Mouse (Mus musculus) urinary bladder, adult 18-20 months (tissue): ENCODE measurements around the gene Zfp599.
A peak's percentile ranks its signal among the peaks of the same experiment; 100 is the strongest.
"Not testable (repeated sequence)": the region's sequence is repeated elsewhere in the genome, so short reads cannot be mapped to it uniquely, and the experiment has no call there.

Source experiments
- DNase-seq, 2 experiments: peaks; one replicate each; pipeline ENCODE4 v3.0.0; 2022; ENCODE audit warnings: low spot score in 2 of 2, mixed read lengths in 2 of 2

The Zfp599 gene

GRCm38 (mm10) chr9:22259184-22260091, at the start of gene Zfp599:
Gene Zfp599 (minus strand): TSS chr9:22259895.
- DNase-seq: peak; percentile 11 to 39

DNA sequence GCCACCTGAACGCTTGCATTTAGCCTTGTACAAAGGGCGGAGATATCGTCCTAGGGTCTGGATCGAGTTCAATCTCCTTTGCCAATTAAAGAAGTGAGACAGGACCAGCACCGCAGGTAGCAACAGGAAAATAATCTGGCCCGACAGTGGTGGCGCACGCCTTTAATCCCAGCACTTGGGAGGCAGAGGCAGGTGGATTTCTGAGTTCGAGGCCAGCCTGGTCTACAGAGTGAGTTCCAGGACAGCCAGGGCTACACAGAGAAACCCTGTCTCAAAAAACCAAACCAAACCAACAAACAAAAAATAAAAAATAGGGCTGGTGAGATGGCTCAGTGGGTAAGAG, 48.2 kb upstream of the Zfp599 start:
- DNase-seq: not testable (repeated sequence)

DNA sequence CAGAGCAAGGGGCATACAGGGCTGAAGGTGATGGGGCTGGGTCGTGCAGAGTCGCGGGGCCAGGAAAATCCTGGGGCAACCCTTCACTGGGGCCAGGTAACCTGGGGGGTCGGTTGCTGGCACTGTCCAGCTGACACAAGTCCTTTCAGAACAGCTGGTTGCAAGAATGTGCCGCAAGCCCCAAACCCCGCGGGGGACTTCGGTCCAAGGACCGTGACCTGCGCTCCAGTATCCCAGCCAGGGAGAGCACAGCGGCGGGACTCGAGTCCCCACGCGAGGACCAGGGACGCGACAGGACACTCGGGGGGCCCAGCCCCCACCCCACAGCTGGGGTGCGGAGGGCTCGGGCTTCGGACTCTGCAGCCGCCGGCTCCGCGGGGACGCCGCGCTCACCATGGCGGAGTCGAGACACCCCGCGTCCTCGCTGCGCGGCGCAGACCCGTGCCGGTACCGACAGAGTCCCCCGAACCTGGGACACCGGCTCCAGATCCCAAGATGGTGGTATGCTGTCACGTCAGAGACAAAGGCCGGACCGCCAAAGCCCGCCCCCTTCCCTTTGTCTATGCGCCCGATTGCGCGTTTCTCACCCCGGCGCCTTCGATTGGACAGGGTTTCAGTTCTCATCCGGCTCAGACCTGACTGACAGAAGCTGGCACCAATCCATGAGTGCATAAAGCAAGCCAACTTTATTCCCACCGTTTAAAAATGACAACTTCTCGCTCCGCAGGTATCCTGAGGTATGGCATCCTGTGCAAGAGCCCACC, 47.6 kb upstream of the Zfp599 start, which contains the start of gene Zfp810:
Gene Zfp810 (minus strand): TSS at position 493 of the 764 bp plus-strand sequence.
- peak; percentile 79 to 87 for DNase-seq

- DNase-seq: no peak
These were observed 47.0 kb upstream of the Zfp599 start for GRCm38 (mm10) chr9:22306726-22307125.

GRCm38 (mm10) chr9:22302199-22302598, 42.5 kb upstream of the Zfp599 start:
- DNase-seq: no peak

DNA sequence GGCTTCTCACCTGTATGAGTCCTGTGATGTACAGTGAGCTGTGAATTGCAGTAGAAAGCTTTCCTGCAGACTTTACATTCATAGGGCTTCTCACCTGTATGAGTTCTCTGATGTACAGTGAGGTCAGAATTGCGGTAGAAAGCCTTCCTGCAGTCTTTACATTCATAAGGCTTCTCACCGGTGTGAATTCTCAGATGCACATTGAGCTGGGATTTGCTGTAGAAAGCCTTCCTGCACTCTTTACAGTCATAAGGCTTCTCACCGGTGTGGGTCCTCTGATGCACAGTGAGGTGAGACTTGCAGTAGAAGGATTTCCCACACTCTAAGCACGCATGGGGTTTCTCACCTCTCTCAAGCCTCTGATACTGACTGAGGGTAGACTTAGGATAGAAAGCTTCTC, 19.0 kb upstream of the Zfp599 start:
- no peak for DNase-seq

- no peak for DNase-seq
These were observed 9.2 kb upstream of the Zfp599 start for GRCm38 (mm10) chr9:22268886-22269285.

GRCm38 (mm10) chr9:22262611-22263010, 2.9 kb upstream of the Zfp599 start:
- no peak for DNase-seq

- no peak for DNase-seq
These were observed 1.9 kb upstream of the Zfp599 start for GRCm38 (mm10) chr9:22261594-22261993.

DNA sequence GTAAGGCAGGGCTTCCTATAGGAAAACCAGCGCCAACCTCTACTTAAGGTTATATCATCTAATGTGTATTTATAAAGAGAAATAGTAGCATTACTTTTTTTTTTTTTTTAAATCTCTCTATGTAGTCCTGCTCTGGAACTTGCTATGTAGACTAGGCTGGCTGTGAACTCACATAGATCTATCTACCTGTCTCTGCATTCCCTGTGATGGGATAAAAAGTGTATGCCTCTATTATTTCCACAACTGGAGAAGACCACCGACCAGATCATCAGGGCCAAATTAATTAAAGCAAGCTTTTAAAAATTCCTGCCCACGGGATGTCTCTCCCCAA, 362 bp upstream of the Zfp599 start:
- DNase-seq: no peak

DNA sequence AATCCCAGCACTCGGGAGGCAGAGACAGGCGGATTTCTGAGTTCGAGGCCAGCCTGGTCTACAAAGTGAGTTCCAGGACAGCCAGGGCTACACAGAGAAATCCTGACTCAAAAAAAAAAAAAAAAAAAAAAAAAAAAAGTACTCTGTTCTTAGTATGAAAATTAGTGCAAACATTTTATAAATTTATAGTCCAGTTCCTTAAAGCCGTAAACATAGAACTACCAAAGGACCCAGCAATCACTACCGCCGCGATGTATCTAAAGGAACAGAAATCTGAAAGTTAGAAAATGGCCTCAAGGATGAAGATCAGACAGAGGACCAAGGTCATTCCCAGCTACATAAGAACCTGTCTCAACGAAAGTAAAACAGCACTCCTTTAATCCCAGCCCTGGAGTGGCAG, 911 bp downstream of the Zfp599 start:
- no peak for DNase-seq

DNA sequence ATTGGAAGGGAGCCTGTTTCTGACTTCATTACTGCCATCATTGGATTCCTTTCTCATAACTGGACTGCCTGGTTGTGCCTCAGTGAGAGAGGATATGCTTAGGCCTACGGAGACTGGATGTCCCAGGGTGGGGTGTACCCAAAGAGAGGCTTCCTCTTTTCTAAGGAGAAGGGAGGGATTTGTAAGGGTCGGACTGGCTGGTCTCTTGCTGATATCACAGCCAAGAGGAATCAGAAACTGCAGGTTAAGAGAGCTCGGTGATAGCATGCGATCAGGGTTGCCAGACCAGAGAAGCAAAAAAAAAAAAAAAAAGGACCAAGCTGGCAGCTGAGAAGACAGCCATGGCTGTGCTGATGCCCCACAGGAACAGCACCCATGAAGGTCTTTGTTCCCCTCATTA, 3.1 kb downstream of the Zfp599 start:
- DNase-seq: no peak

DNA sequence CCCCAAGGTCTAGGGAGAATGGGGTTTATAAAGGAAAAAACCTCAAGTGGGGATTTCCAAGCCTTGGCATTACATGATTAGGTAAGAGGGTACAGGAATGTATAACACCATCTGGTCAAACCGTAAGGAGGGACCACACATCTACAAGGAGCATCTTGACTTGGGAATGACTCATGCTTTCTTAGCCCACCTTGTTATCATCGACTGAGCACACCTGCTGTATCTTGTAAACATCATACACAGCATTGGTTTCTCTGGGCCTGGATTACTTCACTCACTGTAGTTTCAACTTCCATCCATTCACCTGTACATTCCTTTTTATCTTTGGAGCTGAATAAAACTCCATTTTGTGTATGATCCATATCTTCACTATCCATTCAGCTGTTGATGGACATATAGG, 15.5 kb downstream of the Zfp599 start:
- DNase-seq: no peak

GRCm38 (mm10) chr9:22240001-22240400, 19.7 kb downstream of the Zfp599 start:
- DNase-seq: no peak

DNA sequence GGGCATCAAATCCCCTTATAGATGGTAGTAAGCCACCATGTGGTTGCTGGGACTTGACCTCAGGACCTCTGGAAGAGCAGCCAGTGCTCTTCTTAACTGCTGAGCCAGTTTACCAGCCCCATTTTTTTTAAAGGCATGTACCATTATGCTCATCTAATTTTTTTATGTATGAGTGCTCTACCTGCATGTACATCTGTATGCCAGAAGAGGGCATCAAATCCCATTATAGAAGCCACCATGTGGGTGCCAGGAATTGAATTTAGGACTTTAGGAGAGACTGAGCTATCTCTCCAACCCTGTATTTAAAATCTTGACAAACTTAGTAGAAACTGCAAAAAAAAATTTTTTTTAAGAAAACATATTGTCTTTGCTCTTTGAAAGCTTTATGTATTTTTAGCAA, 29.1 kb downstream of the Zfp599 start:
- no peak for DNase-seq

- DNase-seq: no peak
These were observed 29.6 kb downstream of the Zfp599 start for GRCm38 (mm10) chr9:22230061-22230460.

DNA sequence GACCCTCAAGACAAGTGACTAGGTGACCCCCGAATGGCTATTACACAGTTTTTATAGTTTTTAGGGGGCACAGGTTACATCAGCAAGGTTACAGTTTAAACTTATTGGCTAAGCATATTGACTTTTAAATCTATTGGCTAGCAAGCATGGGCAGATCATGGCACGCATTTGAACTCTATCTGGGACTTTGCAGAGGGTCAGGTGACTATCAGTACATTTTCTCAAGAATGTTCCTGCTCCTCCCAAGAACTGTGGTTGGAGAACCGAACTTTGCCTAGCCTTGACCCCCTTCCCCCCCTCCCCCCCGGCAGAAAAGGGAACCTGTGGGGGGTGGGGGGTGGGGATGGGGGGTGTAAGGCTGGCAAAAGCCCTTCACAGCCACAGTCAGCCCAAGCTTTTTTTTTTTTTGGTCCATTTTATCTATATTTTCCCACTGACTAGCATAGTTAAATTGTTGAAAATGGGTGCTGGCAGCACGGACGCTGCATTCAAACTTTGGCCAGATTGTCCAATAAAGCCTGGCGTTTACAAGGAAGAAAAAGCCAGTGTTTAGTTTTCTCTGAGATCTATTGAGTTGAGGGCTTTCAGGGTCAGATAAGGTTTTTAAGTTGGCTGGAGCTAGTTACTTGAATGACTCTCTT, 30.2 kb downstream of the Zfp599 start:
- no peak for DNase-seq

DNA sequence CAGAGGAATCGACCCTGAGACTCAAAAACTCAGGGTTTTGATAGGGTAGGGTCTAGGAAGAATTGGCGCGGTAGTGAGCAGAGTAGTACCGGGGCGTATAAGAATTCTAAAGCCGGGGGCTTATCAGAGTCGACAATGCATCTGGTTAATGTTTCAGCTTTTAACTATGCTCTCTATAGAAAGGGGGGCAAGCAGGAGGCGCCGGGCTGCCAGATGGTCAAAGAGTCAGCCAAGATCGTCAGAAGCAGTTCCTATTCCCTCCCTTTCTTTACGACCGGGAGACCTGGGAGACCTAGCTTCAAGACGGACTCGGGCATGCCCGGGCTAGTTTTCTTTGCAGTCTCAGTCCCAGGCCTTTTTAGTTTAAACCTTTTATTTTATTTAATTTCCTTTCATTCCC, 32.8 kb downstream of the Zfp599 start:
- peak; percentile 54 to 68 for DNase-seq

DNA sequence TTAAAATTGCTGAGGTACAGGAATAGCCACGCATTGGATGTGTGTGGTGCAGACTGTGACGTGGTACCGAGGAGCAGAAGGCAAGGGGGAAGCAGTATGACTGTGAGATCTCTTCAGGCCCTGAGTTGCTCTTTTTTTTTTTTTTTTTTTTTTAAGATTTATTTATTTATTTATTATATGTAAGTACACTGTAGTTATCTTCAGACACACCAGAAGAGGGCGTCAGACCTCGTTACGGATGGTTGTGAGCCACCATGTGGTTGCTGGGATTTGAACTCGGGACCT, 33.4 kb downstream of the Zfp599 start:
- DNase-seq: not testable (repeated sequence)

DNA sequence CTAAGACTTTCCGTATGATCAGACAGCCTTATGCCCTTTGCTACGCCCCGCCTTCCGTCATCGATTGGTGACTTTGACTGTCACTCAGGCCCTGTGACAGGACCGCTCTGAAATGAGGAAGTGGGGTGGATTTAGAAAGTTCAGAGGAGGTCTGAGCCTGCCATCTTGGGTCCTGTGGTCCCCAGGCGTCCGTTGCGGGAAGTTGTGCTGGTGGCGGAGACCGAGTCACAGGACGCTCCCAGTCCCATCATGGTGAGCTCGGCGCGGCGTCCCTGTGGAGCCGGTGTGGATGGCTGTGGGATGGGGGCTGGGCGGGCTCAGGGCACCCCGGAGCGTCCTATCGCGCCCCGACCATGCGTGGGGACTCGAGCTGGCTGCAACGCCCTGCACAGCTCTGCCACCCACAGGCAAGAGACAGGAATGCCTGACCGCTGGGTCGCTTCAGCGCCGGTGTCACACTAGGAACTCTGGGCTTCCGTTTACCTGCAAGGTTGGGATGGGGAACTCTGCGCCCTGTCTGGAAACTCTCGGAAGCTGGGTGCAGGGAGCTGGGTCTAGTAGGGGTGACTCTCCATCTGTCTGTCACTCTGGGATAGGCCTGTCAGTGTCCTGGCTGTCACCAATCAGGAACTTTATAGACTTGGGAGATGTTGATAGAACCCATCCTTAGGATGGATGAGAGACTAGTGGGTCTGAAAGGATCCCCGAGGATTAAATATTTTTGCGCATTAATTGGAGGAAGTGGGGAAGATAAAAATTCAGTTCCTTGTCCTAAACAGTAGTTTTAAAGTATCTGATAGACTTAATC, 33.9 kb downstream of the Zfp599 start, which contains the start of gene Zfp809:
Gene Zfp809 (plus strand): TSS at position 134 of the 808 bp plus-strand sequence.
- peak; percentile 98 to 100 for DNase-seq

- DNase-seq: no peak
These were observed 34.9 kb downstream of the Zfp599 start for GRCm38 (mm10) chr9:22224536-22225503.
